Mouse (Mus musculus): ENCODE measurements at regions not wholly inside any gene's neighbourhood (a gene's known extent, or its start where the extent isn't known, plus 50 kb on each side); places are given as distances from the start of the nearest gene placed in this dataset.

DNA sequence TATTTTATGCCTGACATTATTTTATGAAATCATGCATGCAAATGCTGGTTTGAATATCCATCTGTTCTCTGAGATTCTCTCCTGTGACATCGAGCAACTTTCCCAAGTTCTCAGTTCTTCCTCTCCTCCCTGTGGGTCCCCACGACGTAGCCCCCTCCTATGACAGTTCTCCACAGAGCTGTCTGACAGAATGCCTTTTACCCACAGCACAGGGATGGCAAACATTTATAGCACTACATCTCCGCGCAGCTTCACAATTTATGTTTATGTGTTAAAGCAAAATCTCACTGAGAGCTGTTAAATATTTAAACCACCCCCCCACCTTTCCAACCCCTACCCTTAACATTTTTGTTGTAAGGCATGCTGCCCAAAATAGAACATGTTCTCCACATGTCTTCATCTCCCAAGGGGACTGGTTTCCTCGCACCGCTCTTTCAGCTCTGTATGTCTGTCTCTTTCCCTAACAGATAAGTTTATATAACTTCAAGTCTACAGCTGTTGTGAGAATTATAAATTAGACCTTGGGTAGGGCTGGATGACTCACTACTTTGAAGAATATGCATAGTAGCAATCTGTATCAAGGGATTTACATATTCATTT lies 63.5 kb upstream of the Ndst3 start:
- no peak for DNase-seq

DNA sequence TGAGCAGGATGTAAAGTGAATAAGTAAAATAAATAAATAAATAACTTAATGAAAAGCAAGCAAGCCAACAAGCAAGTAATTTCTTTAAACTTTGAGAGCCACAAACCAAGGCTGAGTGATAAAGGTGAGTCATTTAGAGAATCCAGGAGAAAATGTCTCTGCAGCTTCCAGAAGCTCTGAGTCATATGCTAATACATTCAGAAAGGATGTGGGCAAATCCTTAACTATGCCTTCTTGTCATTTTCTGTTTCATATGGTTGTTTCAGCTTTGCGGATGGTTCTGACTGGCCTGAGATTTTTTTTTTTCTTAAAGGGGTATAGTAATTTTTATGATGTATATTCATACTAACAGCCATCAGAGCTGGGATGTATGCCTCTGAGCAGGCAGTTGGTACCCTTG lies 64.3 kb upstream of the Ndst3 start:
- DNase-seq = no peak

DNA sequence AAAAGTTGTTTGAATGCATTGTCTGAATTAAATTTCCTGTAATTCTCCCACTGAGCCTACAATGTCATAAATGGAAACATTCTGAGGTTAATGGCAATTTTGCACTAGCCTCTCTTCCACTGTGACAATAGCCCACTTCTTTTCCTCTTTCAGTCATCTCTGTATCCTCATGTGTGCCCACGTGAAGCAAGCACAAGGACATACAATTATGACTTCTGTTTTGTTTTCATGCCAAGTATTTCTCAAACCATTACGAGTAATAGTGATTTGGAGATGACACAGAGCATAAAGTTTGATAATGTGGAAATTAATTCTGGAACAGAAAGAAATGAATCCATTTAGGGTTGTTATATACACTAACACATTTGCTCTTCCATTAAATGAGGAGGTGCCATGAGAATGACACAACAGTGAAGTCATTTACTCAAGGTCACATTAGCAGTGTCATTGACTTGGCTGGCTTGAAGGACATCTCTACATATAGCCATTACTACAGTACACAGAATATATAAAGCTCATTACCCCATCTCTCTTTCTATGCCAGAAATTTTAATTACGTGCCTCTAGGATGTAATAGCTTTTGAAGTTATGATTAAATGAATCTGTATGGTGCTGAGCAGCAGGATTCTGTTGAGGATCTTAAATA lies 75.4 kb upstream of the Ndst3 start:
- no peak for DNase-seq

DNA sequence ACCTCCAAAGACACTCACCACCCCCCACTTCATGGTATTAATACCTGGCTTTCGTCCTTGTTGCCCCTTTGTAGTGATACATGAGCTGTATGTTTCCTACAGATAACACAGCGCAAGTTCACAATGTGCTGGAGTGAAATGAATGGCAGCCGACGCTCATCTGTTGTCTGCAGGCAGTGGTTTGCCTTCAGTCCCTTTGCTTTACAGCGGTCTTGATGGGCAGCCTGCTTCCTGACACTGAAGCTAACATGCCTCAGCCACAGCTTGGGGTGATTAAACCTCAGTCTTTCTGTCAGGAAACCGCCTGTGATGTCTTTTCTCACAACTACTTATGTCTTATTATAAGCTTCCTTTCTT lies 75.9 kb upstream of the Ndst3 start:
- no peak for DNase-seq

DNA sequence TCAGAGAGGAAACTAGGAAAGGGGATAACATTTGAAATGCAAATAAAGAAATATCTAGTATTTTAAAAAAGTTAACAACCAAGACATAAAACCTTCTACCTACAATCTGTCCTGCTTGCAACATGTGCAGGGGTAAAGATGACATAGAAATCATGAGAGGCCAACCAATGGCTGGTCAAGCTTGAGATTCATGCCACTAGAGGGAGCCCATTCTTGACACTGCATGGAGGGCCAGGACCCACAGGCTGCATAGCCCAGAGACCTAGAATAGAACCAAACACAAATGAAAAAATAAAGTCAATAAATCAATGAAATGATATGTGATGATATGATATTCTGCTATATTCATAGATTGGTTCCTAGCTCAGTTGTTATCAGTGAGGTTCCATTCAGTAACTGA lies 89.9 kb upstream of the Ndst3 start:
- peak; percentile 59 for DNase-seq

DNA sequence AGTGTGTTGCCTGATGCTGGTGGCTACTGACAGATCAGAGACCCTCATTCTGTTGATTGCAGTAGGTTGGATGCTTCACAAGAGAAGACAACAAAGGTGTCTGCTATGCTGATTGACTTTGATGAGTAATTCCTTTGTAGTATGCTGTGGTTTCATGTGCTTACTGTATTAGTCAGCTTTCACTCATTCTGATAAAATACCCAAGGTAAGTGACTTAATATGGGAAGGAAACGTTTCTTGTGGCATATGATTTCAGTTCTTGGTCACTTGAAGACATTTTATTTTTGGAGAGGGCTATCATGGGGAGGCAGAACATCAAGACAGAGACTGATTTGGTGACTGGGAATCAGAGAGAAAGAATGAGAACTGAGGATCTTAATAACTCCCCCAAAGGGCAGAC lies 90.9 kb upstream of the Ndst3 start:
- DNase-seq = no peak

DNA sequence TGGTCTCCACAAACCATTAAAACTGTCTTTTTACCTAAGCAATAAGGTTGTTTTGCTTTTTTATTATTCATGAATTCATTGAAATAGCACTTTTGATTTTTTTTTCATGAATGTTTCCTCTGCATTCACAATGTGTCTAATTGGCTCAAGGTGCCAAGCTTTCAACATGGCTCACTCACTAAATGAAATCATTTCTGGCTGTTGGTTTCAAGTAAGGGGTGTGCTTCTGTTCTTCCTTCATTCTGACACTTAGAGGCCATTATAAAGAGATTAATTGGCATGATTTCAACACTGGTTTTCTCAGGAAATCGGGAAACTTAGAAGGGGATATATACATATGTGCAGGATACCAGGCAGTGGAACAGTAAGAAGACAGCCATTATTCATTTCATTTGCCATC lies 93.5 kb upstream of the Ndst3 start:
- no peak for DNase-seq

DNA sequence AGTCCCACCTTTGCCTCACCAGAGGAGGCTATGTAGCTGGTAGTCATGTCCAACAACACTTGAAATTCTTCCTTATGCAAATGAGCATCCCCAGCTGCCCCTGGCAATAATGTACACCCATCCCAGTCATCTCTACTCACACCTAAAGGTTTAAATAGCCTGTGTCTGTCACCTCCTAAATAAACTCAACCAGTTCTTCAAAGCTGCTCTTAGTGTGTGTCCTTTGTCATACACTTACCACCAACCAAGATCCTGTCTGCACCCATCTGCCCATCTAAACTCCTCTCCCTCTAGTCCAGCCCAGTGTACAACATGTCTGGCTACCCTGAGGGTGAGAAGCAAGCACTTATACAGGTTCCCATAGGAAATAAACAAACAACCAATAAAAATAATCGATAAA lies 103.4 kb upstream of the Ndst3 start:
- DNase-seq = no peak

DNA sequence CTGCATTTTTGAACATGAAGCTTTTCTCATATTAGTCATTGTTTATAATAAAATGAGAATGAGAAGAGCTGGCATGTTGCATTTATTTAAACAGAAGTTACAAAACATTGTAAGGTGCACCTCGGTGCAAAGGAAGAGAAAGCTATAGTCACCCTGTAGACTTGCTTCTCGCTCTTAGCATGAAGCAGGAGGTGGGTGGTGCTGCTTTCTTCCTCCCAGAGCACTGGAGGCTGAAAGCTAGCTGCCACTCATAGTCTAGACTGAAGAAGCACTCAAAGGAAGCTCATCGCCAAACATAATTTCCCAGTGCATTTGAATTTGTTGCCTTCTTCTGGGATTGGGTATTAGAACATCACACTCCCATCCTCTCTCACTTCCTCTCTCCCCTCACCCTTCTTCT lies 114.7 kb upstream of the Ndst3 start:
- no peak for DNase-seq

DNA sequence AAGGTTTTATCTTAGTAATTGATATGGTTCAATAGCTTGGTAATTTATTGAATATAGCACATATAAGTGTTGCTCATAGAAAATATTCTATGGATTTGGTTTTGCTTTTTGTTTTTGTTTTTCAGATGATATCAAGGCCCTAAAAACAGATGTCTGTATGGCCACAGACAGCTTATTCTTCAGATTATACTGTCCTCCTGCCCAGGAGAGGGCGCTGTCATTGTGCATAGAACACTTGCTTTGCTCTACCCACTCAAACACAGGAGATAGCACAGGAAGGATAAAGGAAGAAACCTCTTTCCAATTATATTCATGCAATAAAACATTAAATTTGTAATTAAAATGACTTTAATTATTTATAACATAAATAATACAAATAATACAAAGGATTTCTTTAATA lies 115.4 kb upstream of the Ndst3 start:
- no peak for DNase-seq

DNA sequence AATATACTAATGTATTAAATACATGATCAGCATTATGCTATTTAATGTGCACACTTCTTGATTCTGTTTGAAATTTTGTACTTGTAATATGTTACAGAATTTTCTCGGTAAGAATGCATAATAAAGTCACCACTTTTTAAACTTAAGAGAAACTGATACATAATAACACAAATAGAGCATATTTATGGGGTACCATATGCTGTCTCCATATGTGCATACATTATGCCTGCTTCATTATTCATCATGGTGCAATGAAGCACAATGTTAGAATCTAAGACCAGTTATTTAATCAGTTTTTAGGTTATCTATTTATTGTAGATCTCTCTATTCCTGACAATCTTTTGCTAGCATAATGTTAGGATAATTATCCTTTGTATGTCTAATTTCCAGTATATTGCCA lies 115.9 kb upstream of the Ndst3 start:
- no peak for DNase-seq

DNA sequence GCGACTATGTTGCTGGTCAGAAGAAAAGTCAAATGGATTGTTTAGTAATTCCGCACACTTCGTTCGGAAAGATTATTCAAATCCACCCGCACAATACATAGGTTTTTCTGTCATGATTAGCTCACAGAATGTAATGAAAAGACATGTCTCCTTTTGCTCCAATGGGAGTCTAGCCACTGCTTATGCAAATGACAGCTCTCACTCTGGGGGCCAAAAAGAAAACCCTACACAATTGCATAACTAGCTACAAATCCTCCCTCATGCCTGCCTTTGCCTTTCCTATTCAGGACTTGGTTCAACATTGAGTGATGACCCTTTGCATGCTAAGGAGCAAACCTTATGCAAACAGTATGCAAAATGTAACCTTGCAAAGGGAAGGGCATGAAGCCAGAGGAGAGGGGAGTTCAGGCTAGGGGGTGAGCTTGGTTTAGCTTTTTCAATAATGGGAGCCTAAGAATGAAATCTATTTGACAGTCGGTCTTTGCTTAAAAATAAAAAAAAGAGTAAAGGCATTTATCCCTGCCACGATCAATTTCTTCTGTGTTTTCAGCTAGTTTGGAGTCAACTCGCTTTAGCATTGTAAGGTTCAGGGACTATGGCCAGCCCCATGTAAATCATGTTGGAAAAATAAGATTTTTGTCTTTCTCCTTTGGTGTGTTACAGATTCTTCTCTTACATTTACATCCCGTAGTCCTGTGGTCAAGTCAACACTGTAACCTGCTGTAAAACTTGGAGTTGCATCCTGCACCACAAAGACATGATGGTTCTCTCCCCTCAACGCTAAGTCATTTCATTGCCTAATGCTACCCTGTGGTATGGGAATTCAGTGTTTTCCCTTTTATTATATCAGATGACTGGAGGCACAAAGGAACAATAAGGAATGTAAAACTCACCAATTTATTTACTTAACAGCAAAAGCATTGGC lies 119.6 kb upstream of the Ndst3 start:
- DNase-seq = peak; percentile 19

DNA sequence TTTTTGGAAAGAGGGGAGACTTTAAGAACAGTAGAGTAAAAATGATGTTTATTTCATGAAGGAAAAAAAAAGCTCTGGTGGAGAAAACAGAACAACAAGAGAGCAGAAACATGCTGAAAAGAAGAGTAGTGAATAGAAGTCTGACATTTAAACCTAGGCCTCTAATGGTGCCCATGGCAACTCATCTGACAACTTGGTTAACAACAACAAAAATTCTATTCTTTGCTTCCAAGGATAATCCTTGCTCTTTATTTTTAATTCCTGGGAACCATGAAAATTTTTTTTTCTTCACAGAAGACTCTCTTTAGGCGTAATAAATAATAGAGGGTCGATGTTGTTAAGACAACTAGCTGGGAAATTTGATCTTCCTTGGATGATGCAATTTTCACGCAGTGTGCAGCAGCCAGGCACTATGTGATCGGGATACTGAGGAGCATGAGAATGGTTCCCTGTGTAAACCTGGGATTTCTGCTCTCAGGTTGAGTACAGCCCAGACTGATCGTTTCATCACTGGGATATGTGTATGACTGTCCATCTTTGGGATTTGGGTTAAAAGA lies 120.4 kb upstream of the Ndst3 start:
- DNase-seq = peak; percentile 44

DNA sequence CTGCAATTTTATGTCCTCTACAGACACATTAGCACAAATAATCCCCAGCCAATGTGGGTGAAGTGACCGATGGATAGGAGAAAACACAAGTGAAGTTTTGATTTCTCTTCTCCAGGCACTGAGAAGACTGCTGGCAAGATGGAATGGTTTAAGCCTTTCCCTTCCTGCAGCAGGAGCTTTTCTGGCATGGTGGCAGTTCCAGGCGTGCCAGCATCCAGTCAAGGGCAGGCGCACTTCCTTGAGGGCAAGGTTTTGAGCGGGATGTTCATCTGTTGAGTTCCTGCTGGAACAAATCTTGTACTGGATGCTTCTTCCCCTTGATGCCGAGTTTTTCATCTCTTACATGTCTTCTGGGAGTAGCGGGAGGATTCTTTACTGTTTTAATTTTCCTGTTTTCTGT lies 138.1 kb upstream of the Ndst3 start:
- DNase-seq = no peak

DNA sequence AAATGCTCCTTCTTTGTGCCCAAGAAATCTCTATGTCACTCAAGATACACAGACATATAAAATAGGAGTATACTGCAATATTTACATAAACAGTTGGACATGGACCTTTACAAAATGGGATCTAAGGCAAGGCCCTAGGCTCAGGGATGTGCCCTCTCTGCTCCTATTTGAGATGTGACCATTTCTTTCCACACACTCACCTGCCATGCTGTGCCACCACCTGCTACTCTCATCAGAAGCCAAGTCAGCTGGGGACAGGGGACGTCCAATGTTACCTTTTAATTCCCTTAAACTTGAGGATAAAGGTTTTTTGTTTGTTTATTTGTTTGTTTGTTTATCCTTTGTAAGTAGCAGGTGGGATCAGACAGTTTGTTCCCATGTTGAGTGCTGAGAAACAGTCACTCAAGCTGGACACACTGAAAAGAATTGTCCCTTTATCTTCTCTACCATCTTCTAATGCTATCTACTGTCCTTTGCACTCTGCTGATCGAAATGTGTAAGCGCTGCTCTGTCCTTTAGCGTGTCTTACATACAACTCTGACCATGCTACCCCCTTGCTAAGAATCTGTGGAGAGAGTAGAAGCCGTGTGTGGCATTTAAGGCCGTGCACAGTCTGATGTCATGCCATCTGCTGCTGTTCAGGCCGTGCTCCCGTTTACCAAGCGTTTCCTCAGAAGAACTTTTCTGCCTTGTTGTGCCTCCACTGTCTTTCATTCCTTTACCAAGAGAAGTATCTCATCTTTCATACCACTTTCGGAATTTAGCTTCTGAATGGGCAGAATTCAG lies 147.9 kb upstream of the Ndst3 start:
- DNase-seq = no peak

DNA sequence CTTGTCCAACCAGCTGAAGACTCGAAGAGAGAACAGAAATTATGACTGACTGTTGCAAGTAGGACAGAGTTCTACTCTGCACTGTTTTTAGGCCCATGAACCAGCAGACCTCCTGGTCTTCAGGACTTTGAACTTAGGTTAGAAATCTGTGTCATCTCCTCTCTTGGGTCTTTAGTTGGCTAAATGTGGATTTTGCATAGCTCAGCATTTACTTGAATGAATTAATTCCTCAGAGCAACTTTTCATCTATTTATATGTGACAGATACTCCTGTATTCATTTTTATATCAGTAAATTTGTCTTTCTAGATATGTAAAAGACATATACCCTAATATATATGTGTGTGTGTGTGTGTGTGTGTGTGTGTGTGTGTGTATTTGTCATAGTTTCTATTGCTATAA lies 155.9 kb upstream of the Ndst3 start:
- no peak for DNase-seq

DNA sequence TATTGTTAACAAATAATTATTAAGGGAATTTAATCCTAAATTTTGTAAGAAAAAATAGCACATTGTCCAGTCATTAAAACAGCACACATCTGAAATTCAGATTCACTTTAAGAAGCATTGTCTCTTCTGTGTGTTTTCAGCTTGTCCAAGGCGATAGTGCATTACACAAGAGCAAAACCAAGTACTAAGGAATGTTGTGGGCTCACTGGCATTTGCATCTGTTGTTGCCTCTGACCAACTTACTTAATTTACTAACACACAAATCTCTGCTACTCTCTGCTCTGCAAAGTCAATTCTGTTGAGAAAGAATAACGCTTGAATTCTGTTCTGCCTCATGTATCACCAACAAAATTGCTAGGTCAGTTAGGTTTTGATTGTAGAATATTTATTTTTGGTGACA lies 158.0 kb upstream of the Ndst3 start:
- DNase-seq = no peak

DNA sequence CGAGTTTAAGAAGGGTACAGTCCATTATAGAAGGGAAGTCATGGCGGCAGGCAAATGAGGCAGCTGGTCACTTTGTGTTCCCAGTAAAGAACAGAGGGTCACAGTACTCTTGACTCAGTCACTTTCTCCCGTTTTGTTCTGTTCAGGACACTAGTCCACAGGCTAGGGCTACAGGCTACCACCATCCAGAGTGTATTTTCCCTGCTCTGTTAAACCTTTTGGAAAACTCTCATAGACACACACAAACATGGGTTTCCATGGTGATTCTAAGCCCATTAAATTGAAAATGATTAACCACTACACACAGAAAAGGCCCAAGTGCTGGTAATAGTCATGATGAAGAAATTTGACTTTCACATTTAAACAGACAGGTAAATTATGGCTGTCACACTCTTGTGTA lies 162.2 kb upstream of the Ndst3 start:
- no peak for DNase-seq

DNA sequence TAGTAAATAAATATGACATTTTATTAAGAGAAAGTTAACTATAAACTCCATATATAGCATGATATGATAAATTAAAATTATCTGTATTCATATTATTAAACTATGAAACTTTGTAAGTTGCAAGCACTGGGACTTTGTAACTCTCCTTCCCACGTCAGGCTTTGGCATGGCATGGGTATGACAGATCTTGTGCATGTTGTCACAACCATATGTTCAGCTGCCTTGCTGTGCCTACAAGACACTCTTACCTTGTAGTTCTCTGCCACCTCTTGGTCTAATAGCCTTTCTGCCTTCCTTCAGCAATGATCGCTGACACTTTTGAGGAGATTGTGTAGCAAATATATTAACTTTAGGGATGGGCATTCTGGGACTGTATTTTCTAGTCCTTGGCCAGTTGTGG lies 183.1 kb upstream of the Ndst3 start:
- DNase-seq = no peak

DNA sequence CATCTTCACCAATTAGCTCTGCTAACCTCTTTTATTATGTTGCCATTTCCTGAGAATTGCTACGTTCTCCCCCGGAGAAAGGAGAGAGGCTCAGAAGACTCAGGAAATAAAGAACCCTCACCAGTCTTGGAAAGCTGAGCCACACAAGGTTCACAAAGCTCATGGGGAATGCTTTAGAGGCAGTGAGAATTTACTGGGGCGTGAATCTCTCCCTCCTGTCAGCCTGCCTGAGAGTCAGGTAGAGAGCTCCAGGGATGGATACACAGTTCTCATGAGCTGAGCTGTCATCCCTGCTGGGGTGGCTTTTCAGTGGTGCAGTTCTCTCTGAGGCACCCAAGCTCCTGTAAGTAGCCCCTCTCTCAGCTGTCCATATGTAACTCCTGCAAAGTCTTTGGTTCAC lies 203.0 kb upstream of the Ndst3 start:
- DNase-seq = no peak

DNA sequence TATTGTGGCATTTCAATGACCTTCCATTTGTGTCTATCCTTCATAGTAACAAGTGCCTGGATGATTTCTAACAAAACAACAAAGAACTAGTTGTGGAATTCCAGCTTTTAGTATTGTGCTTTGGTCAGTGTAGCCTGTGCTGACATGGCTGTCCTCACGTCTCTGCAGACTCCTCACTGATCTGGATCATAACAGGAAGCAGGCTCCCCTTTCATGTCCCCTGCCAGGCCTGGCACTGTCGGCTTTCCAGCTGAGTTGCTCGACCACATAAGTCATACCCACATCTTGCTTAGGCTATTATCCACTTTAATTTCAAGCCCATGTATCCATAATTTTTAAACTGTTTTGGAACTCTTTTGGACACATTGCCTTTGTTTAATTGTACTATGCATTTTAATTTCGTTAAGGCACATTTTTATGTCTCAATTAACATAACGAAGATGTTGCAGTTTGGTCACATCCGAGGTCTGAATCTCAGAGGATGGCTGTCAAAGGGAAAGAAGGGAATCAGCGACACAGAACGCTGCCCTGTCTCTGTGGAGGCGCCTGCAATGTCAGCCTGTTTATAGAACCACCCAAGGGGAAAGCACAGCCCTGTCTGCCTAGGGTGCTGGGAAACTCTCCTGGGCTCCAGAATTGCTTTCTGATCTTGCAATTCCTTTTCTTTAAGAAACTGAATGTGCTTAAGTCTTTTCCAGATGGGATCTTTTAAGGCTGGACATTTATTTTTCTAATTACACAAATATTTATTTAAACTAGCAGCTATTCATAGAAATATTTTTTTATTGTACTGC lies 215.5 kb upstream of the Ndst3 start:
- DNase-seq = peak; percentile 41

DNA sequence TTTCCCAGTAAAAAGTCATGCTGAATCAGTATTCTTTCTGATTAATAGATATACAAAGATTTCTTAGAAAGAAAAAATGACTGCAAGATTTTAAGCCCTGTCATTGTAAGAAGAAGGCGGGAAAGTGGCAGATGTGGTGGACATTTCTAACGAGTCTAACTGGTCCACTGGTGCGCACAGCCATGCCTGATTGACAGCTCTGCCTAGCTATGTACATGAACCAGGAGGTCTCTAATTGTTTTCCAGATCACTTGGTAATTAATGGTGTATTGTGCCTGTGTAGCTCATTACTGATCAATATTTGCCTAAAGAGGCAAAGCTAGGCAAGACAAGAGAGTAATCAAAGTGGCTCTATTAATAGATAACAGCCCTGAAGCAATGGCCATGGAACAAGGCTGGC lies 227.5 kb upstream of the Ndst3 start:
- no peak for DNase-seq

Measured in embryo, embryonic 11 days (tissue).